Mouse (Mus musculus): ENCODE data around the gene Uba52. TPM values are rescaled to one million over a fixed set of nuclear protein-coding genes. Genes with fewer than 3 reads are reported as not detected.
A peak's percentile ranks its signal among the peaks of the same experiment; 100 is the strongest.

The Uba52 gene
- total RNA-seq, 2 experiments from 2014 or later = 1,030 to 1,066 TPM

GRCm38 (mm10) chr8:70466771-70467170, 43.8 kb downstream of the Uba52 start:
- peak; percentile 79 for DNase-seq
- intact Hi-C loops (cut with DNase I; ENCODE audit: low total_unique reads) = no loop called here

- intact Hi-C loops (cut with DNase I; ENCODE audit: low total_unique reads) = no loop called here
- DNase-seq = peak; percentile 43
These were observed 44.3 kb downstream of the Uba52 start for GRCm38 (mm10) chr8:70466305-70466704.

- no peak for DNase-seq
- intact Hi-C loops (cut with DNase I; ENCODE audit: low total_unique reads) = no loop called here
These were observed 44.9 kb downstream of the Uba52 start for GRCm38 (mm10) chr8:70465701-70466100.

GRCm38 (mm10) chr8:70464162-70464561, 46.4 kb downstream of the Uba52 start:
- intact Hi-C loops (cut with DNase I; ENCODE audit: low total_unique reads) = no loop called here
- DNase-seq = no peak

GRCm38 (mm10) chr8:70463306-70463705, 47.3 kb downstream of the Uba52 start:
- intact Hi-C loops (cut with DNase I; ENCODE audit: low total_unique reads) = no loop called here
- peak; percentile 50 for DNase-seq

GRCm38 (mm10) chr8:70462516-70462813, 48.1 kb downstream of the Uba52 start:
- DNase-seq = no peak

GRCm38 (mm10) chr8:70461765-70462515, 48.7 kb downstream of the Uba52 start:
- intact Hi-C loops (cut with DNase I; ENCODE audit: low total_unique reads) = no loop called here
- DNase-seq = no peak

More at GRCm38 (mm10) chr8:70462516-70462813, 48.1 kb downstream of the Uba52 start:
- intact Hi-C loops (cut with DNase I; ENCODE audit: low total_unique reads) = no loop called here

- intact Hi-C loops (cut with DNase I; ENCODE audit: low total_unique reads) = no loop called here
- no peak for DNase-seq
These were observed 50.0 kb downstream of the Uba52 start for GRCm38 (mm10) chr8:70460606-70461005.

- DNase-seq = no peak
- intact Hi-C loops (cut with DNase I; ENCODE audit: low total_unique reads) = no loop called here
These were observed 50.4 kb downstream of the Uba52 start for GRCm38 (mm10) chr8:70460199-70460598.

GRCm38 (mm10) chr8:70459636-70460035, 51.0 kb downstream of the Uba52 start:
- intact Hi-C loops (cut with DNase I; ENCODE audit: low total_unique reads) = no loop called here
- DNase-seq = no peak

GRCm38 (mm10) chr8:70458462-70458861, 52.1 kb downstream of the Uba52 start:
- no peak for DNase-seq
- intact Hi-C loops (cut with DNase I; ENCODE audit: low total_unique reads) = no loop called here

Other genes with a start within 250 kb of the Uba52 start
- 1 to 10 TPM; 8.5 to 8.7 TPM for gene Homer3, start 228.0 kb downstream of the Uba52 start, total RNA-seq (2021)
- gene Ddx49, start 208.3 kb downstream of the Uba52 start, total RNA-seq (2021) = 10 to 100 TPM; 25.3 to 27.5 TPM
- 100 to 1,000 TPM; 123 to 134 TPM for gene Cope, start 208.3 kb downstream of the Uba52 start, total RNA-seq (2021)
- 10 to 100 TPM; 14.5 to 24.5 TPM for gene Cers1, start 195.0 kb downstream of the Uba52 start, total RNA-seq (2021)
- 1 to 10 TPM; 1.3 to 2.8 TPM for gene Gdf1, start 181.0 kb downstream of the Uba52 start, total RNA-seq (2021)
- gene Upf1, start 157.5 kb downstream of the Uba52 start, total RNA-seq (2021) = 10 to 100 TPM; 31.6 to 35.0 TPM
- 10 to 100 TPM; 18.6 to 19.6 TPM for gene Comp, start 137.2 kb downstream of the Uba52 start, total RNA-seq (2021)
- gene Crtc1, start 71.2 kb downstream of the Uba52 start, total RNA-seq (2021) = 1 to 10 TPM; 6.4 to 7.4 TPM
- 1 to 10 TPM; 5.4 TPM for gene Klhl26, start 33.8 kb downstream of the Uba52 start, total RNA-seq (2021)
- not detected for gene Tmem59l, start 23.4 kb downstream of the Uba52 start, total RNA-seq (2021)
- 1 to 10 TPM; 1.5 to 1.9 TPM for gene Crlf1, start 17.6 kb downstream of the Uba52 start, total RNA-seq (2021)
- gene Rex1bd, start 4.0 kb downstream of the Uba52 start, total RNA-seq (2021) = 100 to 1,000 TPM; 118 to 122 TPM
- gene Fkbp8, start 16.9 kb upstream of the Uba52 start, total RNA-seq (2021) = 100 to 1,000 TPM; 116 to 117 TPM
- gene Kxd1, start 17.2 kb upstream of the Uba52 start, total RNA-seq (2021) = 10 to 100 TPM; 64.9 to 73.0 TPM
- 10 to 100 TPM in 1 of 2 experiments, 1 to 10 TPM in 1; 9.0 to 10.3 TPM for gene Ell, start 28.7 kb upstream of the Uba52 start, total RNA-seq (2021)
- 10 to 100 TPM; 18.7 to 24.7 TPM for gene Isyna1, start 83.6 kb upstream of the Uba52 start, total RNA-seq (2021)
- gene Ssbp4, start 98.1 kb upstream of the Uba52 start, total RNA-seq (2021) = 10 to 100 TPM; 22.9 to 25.7 TPM
- gene Lrrc25, start 105.4 kb upstream of the Uba52 start, total RNA-seq (2021) = under 1 TPM; 0.53 to 0.88 TPM
- gene Gdf15, start 121.7 kb upstream of the Uba52 start, total RNA-seq (2021) = not detected
- gene Pgpep1, start 149.6 kb upstream of the Uba52 start, total RNA-seq (2021) = 10 to 100 TPM; 18.2 to 21.6 TPM
- gene Lsm4, start 162.4 kb upstream of the Uba52 start, total RNA-seq (2021) = 10 to 100 TPM; 65.9 to 77.0 TPM
- gene Jund, start 188.1 kb upstream of the Uba52 start, total RNA-seq (2021) = 10 to 100 TPM; 73.5 to 87.4 TPM
- under 1 TPM in 1 of 2 experiments, not detected in 1; 0.04 TPM for gene Iqcn, start 192.7 kb upstream of the Uba52 start, total RNA-seq (2021)
- gene Gm3336, start 207.7 kb upstream of the Uba52 start, total RNA-seq (2021) = not detected
- 1 to 10 TPM; 2.9 to 3.4 TPM for gene Pde4c, start 212.9 kb upstream of the Uba52 start, total RNA-seq (2021)
- gene Rab3a, start 243.9 kb upstream of the Uba52 start, total RNA-seq (2021) = 10 to 100 TPM; 44.3 to 45.1 TPM

Measured in gastrocnemius, postnatal 14 days (tissue).